Mouse (Mus musculus): Measurements from ENCODE around the gene Snx10.

- TF ChIP-seq CTCF (conservative IDR thresholded peaks at IDR 0.05; ENCODE audit: insufficient read depth, insufficient read length, low read depth, low read length), result no peak
- no peak for TF ChIP-seq POLR2A (IDR thresholded peaks at IDR 0.05; ENCODE audit: low read depth, low read length)
These were observed 82.5 kb downstream of the Snx10 start for GRCm38 (mm10) chr6:51606245-51606644.

Measured in kidney, adult 2 months (tissue).